Mouse (Mus musculus): ENCODE data around the gene Phf2. TPM values are rescaled to one million over a fixed set of nuclear protein-coding genes. Genes with fewer than 3 reads are reported as not detected.

The Phf2 gene
- polyA plus RNA-seq, 1 experiment from 2014 or later, result 6.1 TPM

GRCm38 (mm10) chr13:48807481-48808031, 63.4 kb downstream of the Phf2 start:
- H3K27ac ChIP-seq (ENCODE audit: low read depth, low read length), result peak overlapping the region; percentile 44; the same call in 1 of the 2 replicates

GRCm38 (mm10) chr13:48802181-48802580, 68.7 kb downstream of the Phf2 start:
- H3K4me2 ChIP-seq (ENCODE audit: low read length), result no peak overlapping the region
- ATAC-seq, result no peak
- peaks cover 29% of the 10 kb centered on the region for H3K36me3 ChIP-seq (ENCODE audit: control insufficient read depth, insufficient read depth, low read length)
- H3K4me3 ChIP-seq (ENCODE audit: low read length), result no peak overlapping the region
- no peaks in the 10 kb centered on the region for H3K27me3 ChIP-seq (replicated peaks; ENCODE audit: control insufficient read depth, insufficient read depth, low read length)
- no peak overlapping the region for H3K27ac ChIP-seq (ENCODE audit: low read depth, low read length)
- H3K4me1 ChIP-seq (ENCODE audit: control insufficient read depth, insufficient read depth, low read depth, low read length), result no peaks in the 10 kb centered on the region; the same call in 1 of the 2 replicates
- H3K9me3 ChIP-seq (ENCODE audit: control insufficient read depth, low read length), result no peaks in the 10 kb centered on the region
- H3K9ac ChIP-seq (ENCODE audit: low read depth, low read length), result no peak overlapping the region
- 52% methylated on average over 15 of the region's 15 CpGs for whole genome bisulfite sequencing

More at GRCm38 (mm10) chr13:48807481-48808031, 63.4 kb downstream of the Phf2 start:
- H3K27me3 ChIP-seq (replicated peaks; ENCODE audit: control insufficient read depth, insufficient read depth, low read length), result no peaks in the 10 kb centered on the region
- 60% methylated on average over 5 of the region's 5 CpGs for WGBS
- H3K4me1 ChIP-seq (ENCODE audit: control insufficient read depth, insufficient read depth, low read depth, low read length), result peaks cover 4% of the 10 kb centered on the region; the same call in 1 of the 2 replicates
- H3K4me2 ChIP-seq (ENCODE audit: low read length), result no peak overlapping the region
- peak; percentile 65 for ATAC-seq
- no peak overlapping the region for H3K9ac ChIP-seq (ENCODE audit: low read depth, low read length)
- no peak overlapping the region for H3K4me3 ChIP-seq (ENCODE audit: low read length)
- no peaks in the 10 kb centered on the region for H3K9me3 ChIP-seq (ENCODE audit: control insufficient read depth, low read length)
- H3K36me3 ChIP-seq (ENCODE audit: control insufficient read depth, insufficient read depth, low read length), result peaks cover 33% of the 10 kb centered on the region

GRCm38 (mm10) chr13:48800850-48801546, 69.9 kb downstream of the Phf2 start:
- Histone ChIP-seq H3K4me2 (ENCODE audit: low read length) (no peak overlapping the region), H3K36me3 (ENCODE audit: control insufficient read depth, insufficient read depth, low read length) (peaks cover 26% of the 10 kb centered on the region), H3K27ac (ENCODE audit: low read depth, low read length) (no peak overlapping the region), H3K9ac (ENCODE audit: low read depth, low read length) (no peak overlapping the region), H3K4me1 (ENCODE audit: control insufficient read depth, insufficient read depth, low read depth, low read length) (no peaks in the 10 kb centered on the region; the same call in 1 of the 2 replicates), H3K9me3 (ENCODE audit: control insufficient read depth, low read length) (no peaks in the 10 kb centered on the region), H3K27me3 (replicated peaks; ENCODE audit: control insufficient read depth, insufficient read depth, low read length) (no peaks in the 10 kb centered on the region), H3K4me3 (ENCODE audit: low read length) (no peak overlapping the region)
- peak; percentile 68 for ATAC-seq
- 33% methylated on average over 11 of the region's 11 CpGs for WGBS

GRCm38 (mm10) chr13:48798256-48798771, 72.6 kb downstream of the Phf2 start:
- Histone ChIP-seq H3K9ac (ENCODE audit: low read depth, low read length) (no peak overlapping the region), H3K4me3 (ENCODE audit: low read length) (no peak overlapping the region), H3K4me2 (ENCODE audit: low read length) (no peak overlapping the region), H3K9me3 (ENCODE audit: control insufficient read depth, low read length) (no peaks in the 10 kb centered on the region), H3K36me3 (ENCODE audit: control insufficient read depth, insufficient read depth, low read length) (peaks cover 8% of the 10 kb centered on the region), H3K4me1 (ENCODE audit: control insufficient read depth, insufficient read depth, low read depth, low read length) (no peaks in the 10 kb centered on the region; the same call in 1 of the 2 replicates), H3K27ac (ENCODE audit: low read depth, low read length) (no peak overlapping the region), H3K27me3 (replicated peaks; ENCODE audit: control insufficient read depth, insufficient read depth, low read length) (no peaks in the 10 kb centered on the region)
- peak; percentile 40 for ATAC-seq
- 23% methylated on average over 14 of the region's 14 CpGs for WGBS

- no peaks in the 10 kb centered on the region for H3K36me3 ChIP-seq (ENCODE audit: control insufficient read depth, insufficient read depth, low read length)
- H3K9me3 ChIP-seq (ENCODE audit: control insufficient read depth, low read length), result no peaks in the 10 kb centered on the region
- no peak overlapping the region for H3K9ac ChIP-seq (ENCODE audit: low read depth, low read length)
- WGBS, result 76% methylated on average over 11 of the region's 11 CpGs
- no peak for ATAC-seq
- H3K27ac ChIP-seq (ENCODE audit: low read depth, low read length), result no peak overlapping the region
- H3K4me3 ChIP-seq (ENCODE audit: low read length), result no peak overlapping the region
- H3K27me3 ChIP-seq (replicated peaks; ENCODE audit: control insufficient read depth, insufficient read depth, low read length), result no peaks in the 10 kb centered on the region
- no peaks in the 10 kb centered on the region; the same call in 1 of the 2 replicates for H3K4me1 ChIP-seq (ENCODE audit: control insufficient read depth, insufficient read depth, low read depth, low read length)
- no peak overlapping the region for H3K4me2 ChIP-seq (ENCODE audit: low read length)
Observed at GRCm38 (mm10) chr13:48796906-48797305, 74.0 kb downstream of the Phf2 start.

- no peaks in the 10 kb centered on the region; the same call in 1 of the 2 replicates for H3K4me1 ChIP-seq (ENCODE audit: control insufficient read depth, insufficient read depth, low read depth, low read length)
- no peaks in the 10 kb centered on the region for H3K36me3 ChIP-seq (ENCODE audit: control insufficient read depth, insufficient read depth, low read length)
- no peak overlapping the region for H3K4me2 ChIP-seq (ENCODE audit: low read length)
- no peaks in the 10 kb centered on the region for H3K9me3 ChIP-seq (ENCODE audit: control insufficient read depth, low read length)
- no peak overlapping the region for H3K27ac ChIP-seq (ENCODE audit: low read depth, low read length)
- H3K9ac ChIP-seq (ENCODE audit: low read depth, low read length), result no peak overlapping the region
- no peak for ATAC-seq
- H3K4me3 ChIP-seq (ENCODE audit: low read length), result no peak overlapping the region
- WGBS, result 92% methylated on average over 6 of the region's 6 CpGs
- no peaks in the 10 kb centered on the region for H3K27me3 ChIP-seq (replicated peaks; ENCODE audit: control insufficient read depth, insufficient read depth, low read length)
Observed at GRCm38 (mm10) chr13:48795711-48796110, 75.2 kb downstream of the Phf2 start.

- 68% methylated on average over 8 of the region's 8 CpGs for WGBS
- Histone ChIP-seq H3K9ac (ENCODE audit: low read depth, low read length) (no peak overlapping the region), H3K4me3 (ENCODE audit: low read length) (no peak overlapping the region), H3K4me2 (ENCODE audit: low read length) (no peak overlapping the region), H3K4me1 (ENCODE audit: control insufficient read depth, insufficient read depth, low read depth, low read length) (peaks cover 2% of the 10 kb centered on the region), H3K9me3 (ENCODE audit: control insufficient read depth, low read length) (no peaks in the 10 kb centered on the region), H3K36me3 (ENCODE audit: control insufficient read depth, insufficient read depth, low read length) (no peaks in the 10 kb centered on the region), H3K27me3 (replicated peaks; ENCODE audit: control insufficient read depth, insufficient read depth, low read length) (no peaks in the 10 kb centered on the region), H3K27ac (ENCODE audit: low read depth, low read length) (no peak overlapping the region)
- ATAC-seq, result no peak
Observed at GRCm38 (mm10) chr13:48784594-48785298, 86.2 kb downstream of the Phf2 start.

- H3K4me3 ChIP-seq (ENCODE audit: low read length), result no peak overlapping the region
- no peaks in the 10 kb centered on the region for H3K27me3 ChIP-seq (replicated peaks; ENCODE audit: control insufficient read depth, insufficient read depth, low read length)
- ATAC-seq, result peak; percentile 54; the same call in 1 of the 2 replicates
- peaks cover 2% of the 10 kb centered on the region for H3K4me1 ChIP-seq (ENCODE audit: control insufficient read depth, insufficient read depth, low read depth, low read length)
- H3K36me3 ChIP-seq (ENCODE audit: control insufficient read depth, insufficient read depth, low read length), result no peaks in the 10 kb centered on the region
- 32% methylated on average over 8 of the region's 8 CpGs for WGBS
- H3K27ac ChIP-seq (ENCODE audit: low read depth, low read length), result no peak overlapping the region
- H3K9me3 ChIP-seq (ENCODE audit: control insufficient read depth, low read length), result no peaks in the 10 kb centered on the region
- no peak overlapping the region for H3K4me2 ChIP-seq (ENCODE audit: low read length)
- no peak overlapping the region for H3K9ac ChIP-seq (ENCODE audit: low read depth, low read length)
Observed at GRCm38 (mm10) chr13:48784151-48784550, 86.8 kb downstream of the Phf2 start.
